Mouse (Mus musculus) hindbrain, embryonic 11.5 days (tissue): ENCODE results near the gene Rpl18a. TPM values are rescaled to one million over a fixed set of nuclear protein-coding genes. Genes with fewer than 3 reads are reported as not detected.

Source experiments
- ATAC-seq: fragments of 200-750 bp; cut with Nextera tagmentation; 2 replicates; pipeline ENCODE4 v1.8.0; 2017; ENCODE audit warnings: mild to moderate bottlenecking, moderate TSS enrichment, moderate library complexity; ENCODE audit not compliant: low FRiP score
- DNase-seq: peaks from one replicate; pipeline ENCODE4 v3.0.0-alpha.2; 2015; ENCODE audit warnings: low spot score
- H3K27ac ChIP-seq: fragments of 300-500 bp; sonication (generic); 2 replicates; pipeline ENCODE4 v1.5.1; 2014; ENCODE audit warnings: mild to moderate bottlenecking, low read depth, low read length
- H3K27me3 ChIP-seq: fragments of 300-500 bp; sonication (generic); 2 replicates; pipeline ENCODE4 v1.6.1; 2014; ENCODE audit warnings: mild to moderate bottlenecking, low read length, moderate library complexity, mixed read lengths; ENCODE audit not compliant: control insufficient read depth, insufficient read depth
- H3K36me3 ChIP-seq: fragments of 300-500 bp; sonication (generic); 2 replicates; pipeline ENCODE4 v1.6.1; 2014; ENCODE audit warnings: mild to moderate bottlenecking, low read length, moderate library complexity, mixed read lengths; ENCODE audit not compliant: control insufficient read depth, insufficient read depth
- H3K4me1 ChIP-seq: fragments of 300-500 bp; sonication (generic); replicated peaks from 2 replicates; pipeline ENCODE4 v1.6.1; 2014; ENCODE audit warnings: low read length, mixed read lengths; ENCODE audit not compliant: control insufficient read depth, insufficient read depth
- H3K4me2 ChIP-seq: fragments of 300-500 bp; sonication (generic); replicated peaks from 2 replicates; pipeline ENCODE4 v1.6.1; 2014; ENCODE audit warnings: mild to moderate bottlenecking, low read depth, low read length
- H3K4me3 ChIP-seq: fragments of 300-500 bp; sonication (generic); 2 replicates; pipeline ENCODE4 v1.5.1; 2014; ENCODE audit warnings: low read depth, low read length
- H3K9ac ChIP-seq: fragments of 300-500 bp; sonication (generic); 2 replicates; pipeline ENCODE4 v1.6.1; 2014; ENCODE audit warnings: low read depth, low read length
- H3K9me3 ChIP-seq: fragments of 300-500 bp; sonication (generic); 2 replicates; pipeline ENCODE4 v1.6.1; 2016; ENCODE audit warnings: low read length; ENCODE audit not compliant: control insufficient read depth
- WGBS: fragments of 180-500 bp; shearing (Covaris S2); extraction: QIAGEN DNeasy Blood & Tissue Kit; methylation state at CpG from one replicate; pipeline ENCODE4 v1.1.7; 2014; 5-methylcytosine and 5-hydroxymethylcytosine counted together
- polyA plus RNA-seq: library from polyadenylated mRNA; unstranded; fragments of >200 nt; fragmentation: Nextera tagmentation; extraction: Ambion mirVana; gene quantifications from 2 replicates; pipeline ENCODE4 v1.2.1, GENCODE M21; 2014

Gene Rpl18a
- polyA plus RNA-seq, 1 experiment from 2014 or later = 3,182 TPM

GRCm38 (mm10) chr8:70905831-70906736 lies 8.9 kb upstream of the Rpl18a start, which contains the start of gene Map1s:
TSS of gene Map1s (plus strand) at chr8:70905932.
- DNase-seq = peak; percentile 98
- under 1% methylated on average over 72 of the region's 86 CpGs for WGBS
- Histone ChIP-seq H3K4me2 (peak within 1 kb of the TSS; percentile 92), H3K36me3 (no peaks in the 10 kb centered on the region), H3K27ac (peak within 1 kb of the TSS; percentile 89), H3K9ac (peak within 1 kb of the TSS; percentile 72), H3K27me3 (no peaks in the 10 kb centered on the region), H3K4me1 (peaks cover 3% of the 10 kb centered on the region), H3K9me3 (no peaks in the 10 kb centered on the region), H3K4me3 (peak within 1 kb of the TSS; percentile 66)
- peak; percentile 95 for ATAC-seq

GRCm38 (mm10) chr8:70905463-70905830 lies 8.2 kb upstream of the Rpl18a start:
- Histone ChIP-seq H3K27ac (0 out of 2 replicates have a peak overlapping the region, but pooled peaks have one; percentile 89), H3K4me2 (peak overlapping the region; percentile 92), H3K27me3 (no peaks in the 10 kb centered on the region), H3K9me3 (no peaks in the 10 kb centered on the region), H3K36me3 (no peaks in the 10 kb centered on the region), H3K9ac (peak overlapping the region; percentile 72), H3K4me1 (peaks cover 3% of the 10 kb centered on the region), H3K4me3 (peak overlapping the region; percentile 66)
- 17% methylated on average over 8 of the region's 8 CpGs for WGBS
- peak; percentile 68 for ATAC-seq
- no peak for DNase-seq

- no peak overlapping the region for H3K4me3 ChIP-seq
- no peak overlapping the region for H3K27ac ChIP-seq
- no peak overlapping the region for H3K4me2 ChIP-seq
- peaks cover 3% of the 10 kb centered on the region for H3K4me1 ChIP-seq
- no peak overlapping the region for H3K9ac ChIP-seq
- no peaks in the 10 kb centered on the region for H3K9me3 ChIP-seq
- WGBS = 71% methylated on average over 4 of the region's 4 CpGs
- no peaks in the 10 kb centered on the region for H3K27me3 ChIP-seq
- ATAC-seq = no peak
- no peaks in the 10 kb centered on the region for H3K36me3 ChIP-seq
- no peak for DNase-seq
Observed at GRCm38 (mm10) chr8:70904532-70904931, 7.3 kb upstream of the Rpl18a start.

GRCm38 (mm10) chr8:70903582-70903981 lies 6.4 kb upstream of the Rpl18a start:
- Histone ChIP-seq H3K9me3 (no peaks in the 10 kb centered on the region), H3K27me3 (no peaks in the 10 kb centered on the region), H3K9ac (no peak overlapping the region), H3K4me1 (peaks cover 3% of the 10 kb centered on the region), H3K4me2 (no peak overlapping the region), H3K27ac (no peak overlapping the region), H3K4me3 (no peak overlapping the region), H3K36me3 (no peaks in the 10 kb centered on the region)
- DNase-seq (no peak), ATAC-seq (no peak)

GRCm38 (mm10) chr8:70903112-70903511 lies 5.9 kb upstream of the Rpl18a start:
- H3K9ac ChIP-seq = no peak overlapping the region

GRCm38 (mm10) chr8:70902211-70902610 lies 5.0 kb upstream of the Rpl18a start:
- H3K4me1 ChIP-seq = peaks cover 6% of the 10 kb centered on the region
- 40% methylated on average over 5 of the region's 5 CpGs for WGBS
- no peak for ATAC-seq
- H3K9me3 ChIP-seq = no peaks in the 10 kb centered on the region
- no peak overlapping the region for H3K9ac ChIP-seq
- H3K4me2 ChIP-seq = no peak overlapping the region
- H3K4me3 ChIP-seq = no peak overlapping the region
- H3K27me3 ChIP-seq = no peaks in the 10 kb centered on the region
- DNase-seq = no peak
- no peaks in the 10 kb centered on the region for H3K36me3 ChIP-seq
- no peak overlapping the region for H3K27ac ChIP-seq

More at GRCm38 (mm10) chr8:70903112-70903511, 5.9 kb upstream of the Rpl18a start:
- DNase-seq (no peak), ATAC-seq (no peak)
- Histone ChIP-seq H3K4me3 (no peak overlapping the region), H3K27me3 (no peaks in the 10 kb centered on the region), H3K4me2 (no peak overlapping the region), H3K4me1 (peaks cover 6% of the 10 kb centered on the region), H3K9me3 (no peaks in the 10 kb centered on the region), H3K36me3 (no peaks in the 10 kb centered on the region), H3K27ac (no peak overlapping the region)
- 44% methylated on average over 4 of the region's 4 CpGs for WGBS

GRCm38 (mm10) chr8:70900872-70901387 lies 3.7 kb upstream of the Rpl18a start:
- no peak overlapping the region for H3K4me3 ChIP-seq
- H3K36me3 ChIP-seq = no peaks in the 10 kb centered on the region
- H3K9me3 ChIP-seq = no peaks in the 10 kb centered on the region
- no peak for ATAC-seq
- H3K4me1 ChIP-seq = peaks cover 6% of the 10 kb centered on the region; the same call in 1 of the 2 replicates
- 82% methylated on average over 2 of the region's 2 CpGs for WGBS
- no peak overlapping the region for H3K9ac ChIP-seq
- H3K27me3 ChIP-seq = no peaks in the 10 kb centered on the region
- no peak overlapping the region for H3K27ac ChIP-seq
- DNase-seq = no peak
- H3K4me2 ChIP-seq = no peak overlapping the region

GRCm38 (mm10) chr8:70899226-70899625 lies 2.0 kb upstream of the Rpl18a start:
- H3K4me1 ChIP-seq = peaks cover 6% of the 10 kb centered on the region; the same call in 1 of the 2 replicates
- 83% methylated on average over 2 of the region's 2 CpGs for WGBS
- DNase-seq (no peak), ATAC-seq (no peak)
- no peak overlapping the region for H3K4me2 ChIP-seq
- H3K27ac ChIP-seq = no peak overlapping the region
- no peaks in the 10 kb centered on the region for H3K9me3 ChIP-seq
- H3K4me3 ChIP-seq = no peak overlapping the region
- no peaks in the 10 kb centered on the region for H3K27me3 ChIP-seq
- no peak overlapping the region for H3K9ac ChIP-seq
- H3K36me3 ChIP-seq = no peaks in the 10 kb centered on the region; the same call in 1 of the 2 replicates
